ENCODE assay signal across 15 mouse cellular contexts in the genomic region with DNA sequence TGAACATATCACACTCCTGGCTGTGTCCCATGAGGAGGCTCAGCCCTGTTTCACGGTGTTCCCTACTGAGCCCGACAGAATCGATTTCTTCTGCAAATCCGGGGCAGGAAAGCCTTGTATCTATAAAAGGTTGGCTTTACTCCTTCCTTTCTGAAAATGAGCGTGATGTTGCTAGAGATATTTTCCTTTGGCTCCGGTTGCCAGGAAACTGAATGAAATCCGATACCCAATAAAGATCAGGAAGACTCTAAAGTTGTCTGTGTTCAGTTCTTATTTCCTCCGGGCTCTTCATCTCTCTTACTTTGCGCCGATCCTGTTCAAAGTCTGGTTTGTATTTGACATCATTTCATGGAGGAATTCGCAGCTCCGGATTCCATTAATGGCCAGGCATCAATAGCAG. TPM values are rescaled to one million over a fixed set of nuclear protein-coding genes. Genes with fewer than 3 reads are reported as not detected.
A peak's percentile ranks its signal among the peaks of the same experiment; 100 is the strongest.
DNase-seq lines count a peak whose midpoint lies in the region; ATAC-seq and TF ChIP-seq lines count a peak whose summit lies in the region.
"Had no signal": no experiment of that assay in that cellular context is flagged by ENCODE, and none has a peak within 500 bp of the region (broad histone marks: within the 10 kb centered on the region; RNA-seq: fewer than 3 reads in every experiment).

No protein-coding gene starts in this region.

- no peaks in the 10 kb centered on the region for H3K36me3 ChIP-seq in intestine, embryonic 14.5 days (ENCODE audit: control insufficient read depth, insufficient read depth, low read length)
- no peaks in the 10 kb centered on the region for H3K36me3 ChIP-seq in intestine, postnatal 0 days (ENCODE audit: control insufficient read depth, insufficient read depth)
- no peaks in the 10 kb centered on the region for H3K36me3 ChIP-seq in midbrain, postnatal 0 days (ENCODE audit: insufficient read depth, low read length)
- H3K36me3 ChIP-seq in midbrain, embryonic 13.5 days, result no peaks in the 10 kb centered on the region
- no peaks in the 10 kb centered on the region for H3K36me3 ChIP-seq in embryonic facial prominence, embryonic 14.5 days (ENCODE audit: control insufficient read depth, insufficient read depth, low read length)
- no peaks in the 10 kb centered on the region for H3K36me3 ChIP-seq in heart, embryonic 10.5 days
- H3K36me3 ChIP-seq: forebrain, embryonic 15.5 days had no signal

- no peak overlapping the region for H3K27ac ChIP-seq in intestine, embryonic 14.5 days (ENCODE audit: low read depth)
- no peak overlapping the region for H3K27ac ChIP-seq in intestine, postnatal 0 days (ENCODE audit: low read depth, low read length)
- H3K27ac ChIP-seq in midbrain, postnatal 0 days (ENCODE audit: low read depth, low read length), result no peak overlapping the region; the same call in 1 of the 2 replicates
- H3K27ac ChIP-seq in midbrain, embryonic 13.5 days, result no peak overlapping the region
- H3K27ac ChIP-seq in embryonic facial prominence, embryonic 14.5 days (replicated peaks; ENCODE audit: low read depth, low read length), result no peak overlapping the region; the same call in 1 of the 2 replicates
- no peak overlapping the region for H3K27ac ChIP-seq in heart, embryonic 10.5 days
- H3K27ac ChIP-seq: forebrain, embryonic 15.5 days had no signal

- no peak overlapping the region for H3K4me3 ChIP-seq in intestine, embryonic 14.5 days (ENCODE audit: low read depth, low read length)
- no peak overlapping the region for H3K4me3 ChIP-seq in intestine, postnatal 0 days (ENCODE audit: low read depth, low read length)
- no peak overlapping the region for H3K4me3 ChIP-seq in midbrain, postnatal 0 days (ENCODE audit: low read depth, low read length)
- no peak overlapping the region for H3K4me3 ChIP-seq in midbrain, embryonic 13.5 days (replicated peaks)
- H3K4me3 ChIP-seq in embryonic facial prominence, embryonic 14.5 days (ENCODE audit: low read depth, low read length), result no peak overlapping the region
- no peak overlapping the region for H3K4me3 ChIP-seq in heart, embryonic 10.5 days
- H3K4me3 ChIP-seq: forebrain, embryonic 15.5 days had no signal

- no peak for ATAC-seq in intestine, embryonic 14.5 days (replicated peaks; ENCODE audit: low FRiP score, low TSS enrichment, low read depth)
- ATAC-seq in intestine, postnatal 0 days, result no peak
- ATAC-seq in midbrain, postnatal 0 days (ENCODE audit: low FRiP score), result no peak
- ATAC-seq in midbrain, embryonic 13.5 days, result no peak
- no peak for ATAC-seq in embryonic facial prominence, embryonic 14.5 days (ENCODE audit: low read depth)
- ATAC-seq: forebrain, embryonic 15.5 days; hindbrain, embryonic 16.5 days had no signal

- no peaks in the 10 kb centered on the region for H3K9me3 ChIP-seq in intestine, embryonic 14.5 days (ENCODE audit: control insufficient read depth, low read length)
- no peaks in the 10 kb centered on the region for H3K9me3 ChIP-seq in intestine, postnatal 0 days (ENCODE audit: control insufficient read depth)
- H3K9me3 ChIP-seq in midbrain, postnatal 0 days (ENCODE audit: low read length), result no peaks in the 10 kb centered on the region
- peaks cover 3% of the 10 kb centered on the region; the same call in 1 of the 2 replicates for H3K9me3 ChIP-seq in midbrain, embryonic 13.5 days
- H3K9me3 ChIP-seq in embryonic facial prominence, embryonic 14.5 days (ENCODE audit: control insufficient read depth, low read length), result no peaks in the 10 kb centered on the region
- no peaks in the 10 kb centered on the region for H3K9me3 ChIP-seq in heart, embryonic 10.5 days
- H3K9me3 ChIP-seq: forebrain, embryonic 15.5 days had no signal

- 0 out of 2 replicates have a peak overlapping the region, but pooled peaks have one; percentile 7 for H3K4me2 ChIP-seq in intestine, embryonic 14.5 days (ENCODE audit: low read length)
- no peak overlapping the region for H3K4me2 ChIP-seq in intestine, postnatal 0 days (replicated peaks; ENCODE audit: low read depth)
- H3K4me2 ChIP-seq in midbrain, postnatal 0 days (ENCODE audit: low read depth, low read length, poor library complexity, severe bottlenecking), result peak overlapping the region; percentile 16; the same call in 1 of the 2 replicates
- no peak overlapping the region for H3K4me2 ChIP-seq in midbrain, embryonic 13.5 days (replicated peaks)
- no peak overlapping the region; the same call in 1 of the 2 replicates for H3K4me2 ChIP-seq in embryonic facial prominence, embryonic 14.5 days (ENCODE audit: low read depth, low read length)
- H3K4me2 ChIP-seq: forebrain, embryonic 15.5 days had no signal

- H3K9ac ChIP-seq in intestine, embryonic 14.5 days (ENCODE audit: low read length), result no peak overlapping the region
- H3K9ac ChIP-seq in intestine, postnatal 0 days (ENCODE audit: low read depth, low read length), result no peak overlapping the region
- no peak overlapping the region for H3K9ac ChIP-seq in midbrain, postnatal 0 days (replicated peaks; ENCODE audit: low read length, poor library complexity, severe bottlenecking)
- H3K9ac ChIP-seq in midbrain, embryonic 13.5 days (replicated peaks), result no peak overlapping the region
- peak overlapping the region; percentile 11; the same call in 1 of the 2 replicates for H3K9ac ChIP-seq in embryonic facial prominence, embryonic 14.5 days (ENCODE audit: low read depth, low read length)
- H3K9ac ChIP-seq: forebrain, embryonic 15.5 days had no signal

- no peaks in the 10 kb centered on the region for H3K27me3 ChIP-seq in intestine, embryonic 14.5 days (replicated peaks; ENCODE audit: control insufficient read depth, insufficient read depth, low read length)
- H3K27me3 ChIP-seq in intestine, postnatal 0 days (replicated peaks; ENCODE audit: control insufficient read depth, insufficient read depth, low read length), result no peaks in the 10 kb centered on the region
- H3K27me3 ChIP-seq in midbrain, postnatal 0 days (ENCODE audit: insufficient read depth, low read length), result no peaks in the 10 kb centered on the region
- H3K27me3 ChIP-seq in midbrain, embryonic 13.5 days, result no peaks in the 10 kb centered on the region
- no peaks in the 10 kb centered on the region for H3K27me3 ChIP-seq in embryonic facial prominence, embryonic 14.5 days (replicated peaks; ENCODE audit: control insufficient read depth, insufficient read depth, low read length)
- H3K27me3 ChIP-seq in heart, embryonic 10.5 days (ENCODE audit: insufficient read depth, poor library complexity, severe bottlenecking), result peaks cover 76% of the 10 kb centered on the region
- H3K27me3 ChIP-seq: CH12.LX; forebrain, embryonic 15.5 days; Patski had no signal

- no peak for TF ChIP-seq CTCF in intestine, postnatal 0 days (IDR thresholded peaks at IDR 0.05; ENCODE audit: low read depth)
- TF ChIP-seq CTCF in midbrain, postnatal 0 days (IDR thresholded peaks at IDR 0.05), result no peak

- H3K4me1 ChIP-seq in intestine, embryonic 14.5 days (replicated peaks; ENCODE audit: control insufficient read depth, insufficient read depth, low read length), result peaks cover 9% of the 10 kb centered on the region
- H3K4me1 ChIP-seq in intestine, postnatal 0 days (replicated peaks; ENCODE audit: control insufficient read depth, insufficient read depth, low read length), result no peaks in the 10 kb centered on the region
- H3K4me1 ChIP-seq in midbrain, postnatal 0 days (ENCODE audit: insufficient read depth, low read length), result no peaks in the 10 kb centered on the region
- H3K4me1 ChIP-seq in midbrain, embryonic 13.5 days (replicated peaks), result 0 out of 2 replicates have a peak, but pooled peaks cover 3% of the 10 kb centered on the region
- peaks cover 16% of the 10 kb centered on the region for H3K4me1 ChIP-seq in embryonic facial prominence, embryonic 14.5 days (ENCODE audit: control insufficient read depth, insufficient read depth, low read length)
- H3K4me1 ChIP-seq in heart, embryonic 10.5 days, result peaks cover 7% of the 10 kb centered on the region
- H3K4me1 ChIP-seq: forebrain, embryonic 15.5 days had no signal

- no peak for DNase-seq in intestine, embryonic 14.5 days (ENCODE audit: low spot score)
- DNase-seq in midbrain, postnatal 0 days (ENCODE audit: low spot score), result peak; percentile 27
- DNase-seq in embryonic facial prominence, embryonic 14.5 days (ENCODE audit: low spot score), result peak; percentile 67
- DNase-seq in telencephalon, adult 2 months (ENCODE audit: low read depth, low spot score), result peak; percentile 17
- no peak for DNase-seq in heart, embryonic 10.5 days (ENCODE audit: low spot score)
- DNase-seq: cerebellum, adult 18-20 months; heart, postnatal 10 days; lung, adult 2 months; right cerebral cortex, postnatal 14 days had no signal

- WGBS in intestine, embryonic 14.5 days, result 27% methylated on average over 12 of the region's 12 CpGs
- WGBS in intestine, postnatal 0 days, result 21% methylated on average over 12 of the region's 12 CpGs
- WGBS in midbrain, postnatal 0 days, result 33% methylated on average over 12 of the region's 12 CpGs
- 68% methylated on average over 12 of the region's 12 CpGs for WGBS in midbrain, embryonic 13.5 days
- WGBS in embryonic facial prominence, embryonic 14.5 days, result 23% methylated on average over 12 of the region's 12 CpGs
- 76% methylated on average over 12 of the region's 12 CpGs for WGBS in heart, embryonic 10.5 days

RNA-seq across cellular contexts. Expression of gene Lnx1, which starts 36.7 kb away (rescaled TPM):
- 4.8 and 5.2 TPM in 2 replicates for polyA plus RNA-seq in intestine, embryonic 14.5 days (2014; fragmentation: Nextera tagmentation; extraction: Ambion mirVana)
- 5.0 and 5.5 TPM in 2 replicates for polyA plus RNA-seq in intestine, postnatal 0 days (2015; fragmentation: Nextera tagmentation; extraction: Ambion mirVana)
- total RNA-seq in midbrain, postnatal 0 days (2014; rRNA removed), result 33.6 and 36.9 TPM in 2 replicates
- 18.7 and 23.4 TPM in 2 replicates for polyA plus RNA-seq in midbrain, postnatal 0 days (2015; fragmentation: Nextera tagmentation; extraction: Ambion mirVana)
- 4.0 and 4.1 TPM in 2 replicates for polyA plus RNA-seq in midbrain, embryonic 13.5 days (2015; fragmentation: Nextera tagmentation; extraction: Ambion mirVana)
- polyA plus RNA-seq in embryonic facial prominence, embryonic 14.5 days (2014; fragmentation: Nextera tagmentation; extraction: Ambion mirVana), result 2.3 and 2.4 TPM in 2 replicates
- polyA plus RNA-seq in heart, embryonic 10.5 days (2016; fragmentation: Nextera tagmentation; extraction: Ambion mirVana), result 0.37 and 0.87 TPM in 2 replicates

Comparison
In these comparisons a context has a peak if more than half of its experiments do, and no peak if none do; other contexts are left out.
1. H3K4me2 ChIP-seq: peak in intestine, embryonic 14.5 days (single experiment) and midbrain, postnatal 0 days (single experiment); none in intestine, postnatal 0 days (single experiment), midbrain, embryonic 13.5 days (single experiment) and embryonic facial prominence, embryonic 14.5 days (single experiment).
2. DNase-seq: peak in midbrain, postnatal 0 days (single experiment), embryonic facial prominence, embryonic 14.5 days (single experiment) and telencephalon, adult 2 months (single experiment); none in intestine, embryonic 14.5 days (single experiment) and heart, embryonic 10.5 days (single experiment).